Mouse (Mus musculus): Measurements from ENCODE around the gene Rab11fip4. TPM values are rescaled to one million over a fixed set of nuclear protein-coding genes. Genes with fewer than 3 reads are reported as not detected.
A peak's percentile ranks its signal among the peaks of the same experiment; 100 is the strongest.

The Rab11fip4 gene
- polyA plus RNA-seq, 1 experiment from 2014 or later, result 1.3 TPM

DNA sequence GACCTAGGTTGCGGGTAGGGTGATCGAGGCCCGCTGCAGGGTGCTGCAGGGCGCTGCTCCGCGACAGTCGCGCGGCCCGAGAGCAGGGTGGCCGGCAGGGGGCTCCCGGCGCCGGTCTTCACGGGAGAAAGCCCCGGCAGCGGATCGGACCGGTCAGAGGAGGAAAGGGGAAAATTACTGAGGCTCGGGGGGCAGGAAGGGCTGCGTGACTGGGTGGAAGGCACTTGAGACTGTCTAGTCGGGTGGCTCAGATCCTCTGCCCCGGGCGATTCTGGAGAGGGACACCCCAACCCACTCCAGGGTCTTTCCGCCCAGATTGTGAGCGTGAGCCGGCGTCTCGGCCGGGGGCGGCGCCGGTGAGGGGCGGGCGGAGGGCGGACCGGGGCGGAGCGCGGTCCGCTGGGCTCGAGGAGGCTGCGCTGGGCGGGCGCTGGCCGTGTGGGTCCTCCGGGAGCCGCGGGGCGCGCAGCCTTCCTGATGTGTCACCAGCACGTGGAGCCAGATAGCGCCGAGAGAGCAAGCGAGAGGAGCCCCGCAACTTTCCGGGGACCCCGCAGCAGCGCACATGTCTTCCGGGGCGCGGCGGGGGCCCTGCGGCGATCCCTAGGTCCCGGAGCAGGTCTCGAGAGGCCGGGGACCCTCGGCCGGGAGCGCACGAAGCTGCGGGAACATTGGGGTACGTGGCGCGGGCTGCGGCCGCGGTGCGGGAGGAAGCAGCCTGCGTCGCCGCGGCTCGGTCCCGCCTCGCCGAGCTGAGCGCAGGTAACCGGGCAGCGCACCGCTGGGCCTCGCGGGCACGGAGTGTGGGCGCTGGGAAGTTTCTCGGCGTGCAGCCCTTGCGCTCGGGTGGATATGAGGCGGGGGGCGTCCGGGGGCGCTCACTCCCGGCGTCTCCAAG lies 120.1 kb downstream of the Rab11fip4 start:
- peak; percentile 91 for ATAC-seq
- H3K4me2 ChIP-seq (ENCODE audit: low read depth, low read length), result peak overlapping the region; percentile 99
- WGBS, result under 1% methylated on average over 105 of the region's 106 CpGs

DNA sequence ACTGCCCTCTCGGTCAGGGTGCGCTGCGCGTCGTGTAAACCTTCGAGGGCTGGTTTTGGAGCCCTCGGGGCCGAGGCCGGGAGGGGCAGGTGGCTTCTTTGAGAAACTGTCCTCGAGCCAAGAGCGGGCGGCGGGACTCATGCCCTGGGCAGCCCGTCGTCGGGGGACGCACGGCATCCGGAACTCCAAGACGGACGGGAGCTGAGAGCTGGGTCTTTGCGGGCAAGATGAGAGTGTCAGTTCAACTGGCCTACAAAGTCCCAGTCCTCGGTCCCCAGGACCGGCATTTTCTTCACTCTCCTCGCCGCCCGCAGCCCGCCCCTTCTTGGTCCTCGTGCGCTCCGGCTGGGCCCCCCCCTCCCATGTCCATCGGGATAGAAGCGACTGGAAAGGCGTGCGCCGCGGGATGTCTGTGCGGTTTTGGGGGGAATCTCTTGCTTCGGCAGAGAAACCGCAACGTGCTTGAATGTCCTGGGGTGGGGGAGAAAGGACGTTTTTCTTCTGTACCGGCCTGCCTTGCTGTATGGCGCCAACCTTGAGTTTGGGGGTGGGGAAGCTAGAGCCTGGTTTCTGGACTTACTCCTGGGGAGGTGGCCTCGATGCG lies 120.9 kb downstream of the Rab11fip4 start:
- peak overlapping the region; percentile 76 for H3K4me3 ChIP-seq (ENCODE audit: low read length)
- H3K36me3 ChIP-seq (ENCODE audit: control insufficient read depth, insufficient read depth, low read length), result no peaks in the 10 kb centered on the region
- ATAC-seq, result no peak
- 2% methylated on average over 46 of the region's 46 CpGs for WGBS
- H3K9ac ChIP-seq (ENCODE audit: low read depth, low read length), result peak overlapping the region; percentile 89
- peaks cover 33% of the 10 kb centered on the region for H3K4me1 ChIP-seq (ENCODE audit: control insufficient read depth, insufficient read depth, low read length)
- no peaks in the 10 kb centered on the region for H3K9me3 ChIP-seq (ENCODE audit: control insufficient read depth, low read length)
- H3K27ac ChIP-seq (ENCODE audit: low read length), result no peak overlapping the region
- H3K4me2 ChIP-seq (ENCODE audit: low read depth, low read length), result peak overlapping the region; percentile 99
- H3K27me3 ChIP-seq (replicated peaks; ENCODE audit: control insufficient read depth, insufficient read depth, low read length), result no peaks in the 10 kb centered on the region; the same call in 1 of the 2 replicates

More for the DNA sequence above, 120.1 kb downstream of the Rab11fip4 start:
- H3K4me1 ChIP-seq (ENCODE audit: control insufficient read depth, insufficient read depth, low read length), result peaks cover 25% of the 10 kb centered on the region
- H3K27ac ChIP-seq (ENCODE audit: low read length), result peak overlapping the region; percentile 68
- no peaks in the 10 kb centered on the region for H3K36me3 ChIP-seq (ENCODE audit: control insufficient read depth, insufficient read depth, low read length)
- H3K9me3 ChIP-seq (ENCODE audit: control insufficient read depth, low read length), result no peaks in the 10 kb centered on the region
- H3K27me3 ChIP-seq (replicated peaks; ENCODE audit: control insufficient read depth, insufficient read depth, low read length), result no peaks in the 10 kb centered on the region; the same call in 1 of the 2 replicates
- peak overlapping the region; percentile 89 for H3K9ac ChIP-seq (ENCODE audit: low read depth, low read length)
- H3K4me3 ChIP-seq (ENCODE audit: low read length), result peak overlapping the region; percentile 76

DNA sequence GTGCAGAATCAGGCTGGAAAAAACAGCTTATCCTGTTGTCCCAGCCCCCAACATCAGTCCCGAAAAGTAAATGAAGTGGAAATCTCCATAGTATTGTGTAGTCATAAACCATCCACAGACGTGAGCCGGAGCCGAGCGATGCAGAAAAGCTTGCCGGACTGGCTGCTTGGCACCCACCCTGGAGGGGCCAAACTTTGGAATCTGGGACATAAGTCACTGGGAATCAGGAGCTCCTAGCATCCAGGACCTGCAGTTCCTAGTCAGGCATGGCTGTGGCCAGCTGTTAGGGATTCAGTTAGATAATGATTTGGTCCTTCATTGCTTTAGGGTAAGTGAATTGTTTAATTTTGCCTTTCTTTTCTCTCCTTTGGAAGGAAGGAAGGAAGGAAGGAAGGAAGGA lies 122.2 kb downstream of the Rab11fip4 start:
- H3K4me2 ChIP-seq (ENCODE audit: low read depth, low read length), result peak overlapping the region; percentile 99
- peak overlapping the region; percentile 58 for H3K27ac ChIP-seq (ENCODE audit: low read length)
- peak overlapping the region; percentile 76 for H3K4me3 ChIP-seq (ENCODE audit: low read length)
- H3K27me3 ChIP-seq (replicated peaks; ENCODE audit: control insufficient read depth, insufficient read depth, low read length), result no peaks in the 10 kb centered on the region; the same call in 1 of the 2 replicates
- no peaks in the 10 kb centered on the region for H3K9me3 ChIP-seq (ENCODE audit: control insufficient read depth, low read length)
- ATAC-seq, result no peak
- peak overlapping the region; percentile 89; the same call in 1 of the 2 replicates for H3K9ac ChIP-seq (ENCODE audit: low read depth, low read length)
- H3K36me3 ChIP-seq (ENCODE audit: control insufficient read depth, insufficient read depth, low read length), result no peaks in the 10 kb centered on the region
- H3K4me1 ChIP-seq (ENCODE audit: control insufficient read depth, insufficient read depth, low read length), result peaks cover 40% of the 10 kb centered on the region
- WGBS, result 25% methylated on average over 6 of the region's 6 CpGs

DNA sequence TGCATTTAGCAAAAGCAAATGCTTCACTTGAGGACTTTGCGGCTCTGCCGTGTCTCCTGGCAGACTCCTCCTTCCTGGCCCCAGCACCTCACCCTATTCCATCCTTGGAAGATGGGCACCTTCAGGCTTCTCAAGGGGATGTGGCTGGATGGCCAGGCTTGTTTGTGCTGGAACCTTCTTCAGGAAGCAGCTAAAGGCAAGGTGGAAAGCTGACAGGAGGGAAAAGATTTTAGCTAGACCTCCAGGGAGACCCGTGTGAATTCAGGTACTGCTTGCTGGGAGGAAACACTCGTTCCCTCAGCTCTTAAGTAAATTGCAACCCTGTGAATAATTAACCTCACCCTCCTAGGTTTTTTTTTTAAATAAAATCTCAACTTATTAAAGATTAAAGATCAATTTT lies 122.7 kb downstream of the Rab11fip4 start:
- Histone ChIP-seq H3K9ac (ENCODE audit: low read depth, low read length) (peak overlapping the region; percentile 89; the same call in 1 of the 2 replicates), H3K4me1 (ENCODE audit: control insufficient read depth, insufficient read depth, low read length) (peaks cover 44% of the 10 kb centered on the region), H3K4me2 (ENCODE audit: low read depth, low read length) (peak overlapping the region; percentile 99), H3K4me3 (ENCODE audit: low read length) (peak overlapping the region; percentile 76), H3K27ac (ENCODE audit: low read length) (peak overlapping the region; percentile 58), H3K9me3 (ENCODE audit: control insufficient read depth, low read length) (no peaks in the 10 kb centered on the region), H3K36me3 (ENCODE audit: control insufficient read depth, insufficient read depth, low read length) (no peaks in the 10 kb centered on the region), H3K27me3 (replicated peaks; ENCODE audit: control insufficient read depth, insufficient read depth, low read length) (no peaks in the 10 kb centered on the region; the same call in 1 of the 2 replicates)
- 33% methylated on average over 4 of the region's 4 CpGs for WGBS
- no peak for ATAC-seq

- Histone ChIP-seq H3K4me3 (ENCODE audit: low read length) (peak overlapping the region; percentile 10), H3K9ac (ENCODE audit: low read depth, low read length) (peak overlapping the region; percentile 42), H3K36me3 (ENCODE audit: control insufficient read depth, insufficient read depth, low read length) (no peaks in the 10 kb centered on the region), H3K9me3 (ENCODE audit: control insufficient read depth, low read length) (no peaks in the 10 kb centered on the region), H3K4me2 (ENCODE audit: low read depth, low read length) (peak overlapping the region; percentile 37), H3K27ac (ENCODE audit: low read length) (peak overlapping the region; percentile 69), H3K27me3 (replicated peaks; ENCODE audit: control insufficient read depth, insufficient read depth, low read length) (no peaks in the 10 kb centered on the region; the same call in 1 of the 2 replicates), H3K4me1 (ENCODE audit: control insufficient read depth, insufficient read depth, low read length) (peaks cover 50% of the 10 kb centered on the region)
- ATAC-seq, result peak; percentile 29; the same call in 1 of the 2 replicates
- WGBS, result 50% methylated on average over 13 of the region's 13 CpGs
These were observed 123.2 kb downstream of the Rab11fip4 start for GRCm38 (mm10) chr11:79714082-79714742.

GRCm38 (mm10) chr11:79714743-79715110 lies 123.7 kb downstream of the Rab11fip4 start:
- peak overlapping the region; percentile 69 for H3K27ac ChIP-seq (ENCODE audit: low read length)
- no peaks in the 10 kb centered on the region for H3K9me3 ChIP-seq (ENCODE audit: control insufficient read depth, low read length)
- peaks cover 50% of the 10 kb centered on the region for H3K4me1 ChIP-seq (ENCODE audit: control insufficient read depth, insufficient read depth, low read length)

GRCm38 (mm10) chr11:79715316-79715715 lies 124.3 kb downstream of the Rab11fip4 start:
- H3K9ac ChIP-seq (ENCODE audit: low read depth, low read length), result no peak overlapping the region
- no peaks in the 10 kb centered on the region for H3K9me3 ChIP-seq (ENCODE audit: control insufficient read depth, low read length)
- no peak overlapping the region for H3K4me2 ChIP-seq (ENCODE audit: low read depth, low read length)
- no peaks in the 10 kb centered on the region; the same call in 1 of the 2 replicates for H3K27me3 ChIP-seq (replicated peaks; ENCODE audit: control insufficient read depth, insufficient read depth, low read length)
- H3K4me1 ChIP-seq (ENCODE audit: control insufficient read depth, insufficient read depth, low read length), result peaks cover 50% of the 10 kb centered on the region
- no peak overlapping the region for H3K4me3 ChIP-seq (ENCODE audit: low read length)
- H3K36me3 ChIP-seq (ENCODE audit: control insufficient read depth, insufficient read depth, low read length), result no peaks in the 10 kb centered on the region
- H3K27ac ChIP-seq (ENCODE audit: low read length), result no peak overlapping the region
- 85% methylated on average over 8 of the region's 8 CpGs for WGBS
- ATAC-seq, result no peak

More at GRCm38 (mm10) chr11:79714743-79715110, 123.7 kb downstream of the Rab11fip4 start:
- no peaks in the 10 kb centered on the region for H3K36me3 ChIP-seq (ENCODE audit: control insufficient read depth, insufficient read depth, low read length)
- H3K9ac ChIP-seq (ENCODE audit: low read depth, low read length), result peak overlapping the region; percentile 42; the same call in 1 of the 2 replicates
- ATAC-seq, result no peak
- peak overlapping the region; percentile 10 for H3K4me3 ChIP-seq (ENCODE audit: low read length)
- no peaks in the 10 kb centered on the region; the same call in 1 of the 2 replicates for H3K27me3 ChIP-seq (replicated peaks; ENCODE audit: control insufficient read depth, insufficient read depth, low read length)
- peak overlapping the region; percentile 37 for H3K4me2 ChIP-seq (ENCODE audit: low read depth, low read length)
- WGBS, result 69% methylated on average over 6 of the region's 6 CpGs

GRCm38 (mm10) chr11:79715733-79716452 lies 124.9 kb downstream of the Rab11fip4 start:
- no peak overlapping the region for H3K27ac ChIP-seq (ENCODE audit: low read length)
- no peak overlapping the region for H3K9ac ChIP-seq (ENCODE audit: low read depth, low read length)
- no peak overlapping the region for H3K4me3 ChIP-seq (ENCODE audit: low read length)
- no peak for ATAC-seq
- H3K27me3 ChIP-seq (replicated peaks; ENCODE audit: control insufficient read depth, insufficient read depth, low read length), result no peaks in the 10 kb centered on the region
- peaks cover 52% of the 10 kb centered on the region for H3K4me1 ChIP-seq (ENCODE audit: control insufficient read depth, insufficient read depth, low read length)
- no peaks in the 10 kb centered on the region for H3K36me3 ChIP-seq (ENCODE audit: control insufficient read depth, insufficient read depth, low read length)
- WGBS, result 88% methylated on average over 6 of the region's 6 CpGs
- H3K9me3 ChIP-seq (ENCODE audit: control insufficient read depth, low read length), result no peaks in the 10 kb centered on the region
- no peak overlapping the region for H3K4me2 ChIP-seq (ENCODE audit: low read depth, low read length)

All from intestine, embryonic 16.5 days (tissue).